Mouse (Mus musculus): ENCODE results near the gene Tecta. TPM values are rescaled to one million over a fixed set of nuclear protein-coding genes. Genes with fewer than 3 reads are reported as not detected.

Gene Tecta
- polyA plus RNA-seq, 1 experiment, result 0.01 TPM

- H3K4me3 ChIP-seq (ENCODE audit: insufficient read depth, poor library complexity, severe bottlenecking), result no peak overlapping the region
- TF ChIP-seq FOSL1 (IDR thresholded peaks at IDR 0.05; ENCODE audit: insufficient read depth, low read length, poor library complexity, severe bottlenecking), result no peak
These were observed 14.1 kb downstream of the Tecta start for GRCm38 (mm10) chr9:42385656-42386055.

DNA sequence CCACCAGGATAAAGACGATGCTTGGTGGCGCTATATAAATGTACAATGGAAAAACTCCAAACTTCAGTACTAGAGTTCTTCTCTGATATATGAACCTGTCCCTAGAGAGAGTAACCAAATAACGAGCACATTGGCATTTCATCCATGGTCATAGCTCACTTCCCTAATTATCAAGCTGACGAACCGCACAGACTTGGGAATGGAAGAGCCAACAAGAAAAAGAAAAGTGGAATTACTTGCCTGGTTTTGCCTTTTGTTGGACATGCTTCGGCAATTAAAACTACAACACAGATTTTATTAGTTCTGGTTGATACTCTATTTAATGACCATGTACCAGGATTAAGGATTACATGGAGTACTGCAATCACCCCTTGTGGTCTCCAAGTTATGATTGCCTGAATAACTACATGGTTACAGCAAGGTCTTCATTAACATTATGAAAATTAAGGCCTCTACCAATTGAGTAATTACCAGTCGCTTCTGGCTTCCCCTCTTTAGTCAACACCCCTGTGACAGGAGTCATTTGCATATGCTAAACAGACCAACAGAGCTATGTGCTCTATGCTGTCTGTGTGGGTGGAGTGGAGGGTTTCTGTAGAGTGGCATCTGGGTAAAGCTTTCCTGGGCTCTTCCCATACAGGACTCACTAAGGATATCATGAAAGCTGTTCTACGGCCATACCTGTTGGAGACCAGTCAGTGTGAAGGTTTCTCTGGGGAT lies 16.9 kb downstream of the Tecta start:
- no peaks in the 10 kb centered on the region for H3K79me3 ChIP-seq (ENCODE audit: low read depth)
- no peak overlapping the region for H3ac ChIP-seq (ENCODE audit: control insufficient read depth, insufficient read length, low read depth)
- no peak overlapping the region for H3K4me3 ChIP-seq (ENCODE audit: insufficient read depth, poor library complexity, severe bottlenecking)
- no peaks in the 10 kb centered on the region for H3K36me3 ChIP-seq (ENCODE audit: control insufficient read depth, insufficient read depth)
- TF ChIP-seq CEBPB (IDR thresholded peaks at IDR 0.05; ENCODE audit: low read depth) (no peak), MAX (IDR thresholded peaks at IDR 0.05) (no peak), CTCF (IDR thresholded peaks at IDR 0.05; ENCODE audit: control insufficient read depth, insufficient read depth, insufficient read length) (no peak), MYOG (IDR thresholded peaks at IDR 0.05; ENCODE audit: control insufficient read depth, extremely low read depth, insufficient read length) (no peak), USF1 (IDR thresholded peaks at IDR 0.05; ENCODE audit: low read depth) (no peak), FOSL1 (IDR thresholded peaks at IDR 0.05; ENCODE audit: insufficient read depth, low read length, poor library complexity, severe bottlenecking) (no peak), MYOD1 (IDR thresholded peaks at IDR 0.05; ENCODE audit: control insufficient read depth, insufficient read length, low read depth) (no peak)
- peaks cover 26% of the 10 kb centered on the region for H3K27me3 ChIP-seq (ENCODE audit: control insufficient read depth, insufficient read depth, insufficient read length)
- no peaks in the 10 kb centered on the region for H3K79me2 ChIP-seq (ENCODE audit: control insufficient read depth, insufficient read depth)

More at GRCm38 (mm10) chr9:42385656-42386055, 14.1 kb downstream of the Tecta start:
- Histone ChIP-seq H3K36me3 (ENCODE audit: control insufficient read depth, insufficient read depth) (no peaks in the 10 kb centered on the region), H3K27me3 (ENCODE audit: control insufficient read depth, insufficient read depth, insufficient read length) (peaks cover 26% of the 10 kb centered on the region), H3ac (ENCODE audit: control insufficient read depth, insufficient read length, low read depth) (no peak overlapping the region), H3K79me3 (ENCODE audit: low read depth) (no peaks in the 10 kb centered on the region), H3K79me2 (ENCODE audit: control insufficient read depth, insufficient read depth) (no peaks in the 10 kb centered on the region)

DNA sequence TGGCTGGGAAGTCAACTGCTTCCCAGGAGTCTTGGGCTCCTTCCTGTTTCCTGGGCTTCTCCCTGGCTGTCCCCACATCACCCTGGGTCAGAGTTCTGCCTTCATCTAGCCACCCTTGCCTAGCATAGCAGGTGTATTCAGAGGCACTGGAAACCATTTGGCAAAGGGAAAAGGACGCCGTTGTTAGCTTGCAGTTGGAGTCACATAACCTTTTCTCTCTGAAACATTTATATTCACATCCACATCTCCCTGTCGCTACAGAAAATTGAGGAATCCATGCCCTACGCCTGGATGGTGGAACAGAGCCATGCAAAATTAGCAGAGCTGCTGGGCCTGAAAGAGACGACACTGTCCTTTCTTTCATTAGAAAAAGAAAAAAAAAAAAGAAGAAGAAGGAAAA lies 17.7 kb downstream of the Tecta start:
- H3K79me3 ChIP-seq (ENCODE audit: low read depth), result no peaks in the 10 kb centered on the region
- H3K36me3 ChIP-seq (ENCODE audit: control insufficient read depth, insufficient read depth), result no peaks in the 10 kb centered on the region
- peaks cover 26% of the 10 kb centered on the region for H3K27me3 ChIP-seq (ENCODE audit: control insufficient read depth, insufficient read depth, insufficient read length)
- no peak overlapping the region for H3ac ChIP-seq (ENCODE audit: control insufficient read depth, insufficient read length, low read depth)
- H3K4me3 ChIP-seq (ENCODE audit: insufficient read depth, poor library complexity, severe bottlenecking), result no peak overlapping the region
- TF ChIP-seq MYOG (IDR thresholded peaks at IDR 0.05; ENCODE audit: control insufficient read depth, extremely low read depth, insufficient read length) (no peak), CTCF (IDR thresholded peaks at IDR 0.05; ENCODE audit: control insufficient read depth, insufficient read depth, insufficient read length) (no peak), MYOD1 (IDR thresholded peaks at IDR 0.05; ENCODE audit: control insufficient read depth, insufficient read length, low read depth) (no peak), USF1 (IDR thresholded peaks at IDR 0.05; ENCODE audit: low read depth) (no peak), MAX (IDR thresholded peaks at IDR 0.05) (no peak), CEBPB (IDR thresholded peaks at IDR 0.05; ENCODE audit: low read depth) (no peak), FOSL1 (IDR thresholded peaks at IDR 0.05; ENCODE audit: insufficient read depth, low read length, poor library complexity, severe bottlenecking) (no peak)
- no peaks in the 10 kb centered on the region for H3K79me2 ChIP-seq (ENCODE audit: control insufficient read depth, insufficient read depth)

GRCm38 (mm10) chr9:42378071-42378470 lies 21.7 kb downstream of the Tecta start:
- Histone ChIP-seq H3K27me3 (ENCODE audit: control insufficient read depth, insufficient read depth, insufficient read length) (peaks cover 17% of the 10 kb centered on the region), H3K79me2 (ENCODE audit: control insufficient read depth, insufficient read depth) (no peaks in the 10 kb centered on the region), H3ac (ENCODE audit: control insufficient read depth, insufficient read length, low read depth) (no peak overlapping the region), H3K79me3 (ENCODE audit: low read depth) (no peaks in the 10 kb centered on the region), H3K4me3 (ENCODE audit: insufficient read depth, poor library complexity, severe bottlenecking) (no peak overlapping the region), H3K36me3 (ENCODE audit: control insufficient read depth, insufficient read depth) (no peaks in the 10 kb centered on the region)
- TF ChIP-seq MAX (IDR thresholded peaks at IDR 0.05) (no peak), MYOD1 (IDR thresholded peaks at IDR 0.05; ENCODE audit: control insufficient read depth, insufficient read length, low read depth) (no peak), FOSL1 (IDR thresholded peaks at IDR 0.05; ENCODE audit: insufficient read depth, low read length, poor library complexity, severe bottlenecking) (no peak), CTCF (IDR thresholded peaks at IDR 0.05; ENCODE audit: control insufficient read depth, insufficient read depth, insufficient read length) (no peak), CEBPB (IDR thresholded peaks at IDR 0.05; ENCODE audit: low read depth) (no peak), MYOG (IDR thresholded peaks at IDR 0.05; ENCODE audit: control insufficient read depth, extremely low read depth, insufficient read length) (no peak)

DNA sequence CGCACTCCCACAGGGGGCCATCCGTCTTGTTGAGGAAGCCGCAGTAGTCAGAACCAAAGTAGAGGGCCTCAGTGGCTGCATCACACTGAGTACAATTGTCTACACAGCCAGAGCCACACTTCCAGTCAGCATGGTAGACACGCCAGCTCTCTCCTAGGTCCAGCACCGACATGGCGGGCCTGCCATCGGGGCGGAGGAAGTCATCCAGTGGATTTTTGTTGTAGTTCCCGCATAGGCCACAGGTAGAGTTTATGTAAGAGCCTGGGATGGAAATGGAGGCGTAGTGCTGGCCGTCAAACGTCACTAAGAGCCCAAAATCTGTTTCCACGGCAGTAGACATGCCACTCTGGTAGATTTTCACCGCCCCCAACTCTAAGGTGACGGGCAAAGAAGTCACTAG lies 22.1 kb downstream of the Tecta start:
- TF ChIP-seq CTCF (IDR thresholded peaks at IDR 0.05; ENCODE audit: control insufficient read depth, insufficient read depth, insufficient read length), result no peak
- no peak for TF ChIP-seq FOSL1 (IDR thresholded peaks at IDR 0.05; ENCODE audit: insufficient read depth, low read length, poor library complexity, severe bottlenecking)
- no peak for TF ChIP-seq CEBPB (IDR thresholded peaks at IDR 0.05; ENCODE audit: low read depth)
- no peak for TF ChIP-seq MYOD1 (IDR thresholded peaks at IDR 0.05; ENCODE audit: control insufficient read depth, insufficient read length, low read depth)
- TF ChIP-seq USF1 (IDR thresholded peaks at IDR 0.05; ENCODE audit: low read depth), result no peak
- no peak for TF ChIP-seq MYOG (IDR thresholded peaks at IDR 0.05; ENCODE audit: control insufficient read depth, extremely low read depth, insufficient read length)
- TF ChIP-seq MAX (IDR thresholded peaks at IDR 0.05), result no peak
- Histone ChIP-seq H3K79me3 (ENCODE audit: low read depth) (no peaks in the 10 kb centered on the region), H3K79me2 (ENCODE audit: control insufficient read depth, insufficient read depth) (no peaks in the 10 kb centered on the region), H3K27me3 (ENCODE audit: control insufficient read depth, insufficient read depth, insufficient read length) (peaks cover 18% of the 10 kb centered on the region), H3K4me3 (ENCODE audit: insufficient read depth, poor library complexity, severe bottlenecking) (no peak overlapping the region), H3ac (ENCODE audit: control insufficient read depth, insufficient read length, low read depth) (no peak overlapping the region), H3K36me3 (ENCODE audit: control insufficient read depth, insufficient read depth) (no peaks in the 10 kb centered on the region)
